Mouse (Mus musculus) monocyte, adult 2 months (primary cell): Measurements from ENCODE around the gene Cox20.
"Not testable (repeated sequence)": the region's sequence is repeated elsewhere in the genome, so short reads cannot be mapped to it uniquely, and the experiment has no call there.

ENCODE experiments used
- DNase-seq, 2 experiments: peaks; one replicate each; pipeline ENCODE4 v3.0.0; 2022; ENCODE audit warnings: low spot score in 2 of 2, low read depth in 1 of 2

The Cox20 gene

GRCm38 (mm10) chr1:178318389-178319184 is at the start of gene Cox20:
Cox20 (plus strand) TSS chr1:178319130.
- peak; percentile 90 to 94 for DNase-seq

- no peak for DNase-seq
Observed at GRCm38 (mm10) chr1:178270635-178271034, 48.3 kb upstream of the Cox20 start.

- no peak for DNase-seq
Observed at GRCm38 (mm10) chr1:178275174-178275730, 43.7 kb upstream of the Cox20 start.

GRCm38 (mm10) chr1:178275738-178276053 is 43.2 kb upstream of the Cox20 start:
- no peak for DNase-seq

- no peak for DNase-seq
Observed at GRCm38 (mm10) chr1:178276054-178276911, 42.6 kb upstream of the Cox20 start.

- not testable (repeated sequence) for DNase-seq
Observed at GRCm38 (mm10) chr1:178283314-178283713, 35.6 kb upstream of the Cox20 start.

GRCm38 (mm10) chr1:178283946-178284720 is 34.8 kb upstream of the Cox20 start:
- no peak for DNase-seq

GRCm38 (mm10) chr1:178287601-178288176 is 31.2 kb upstream of the Cox20 start:
- DNase-seq: no peak

- DNase-seq: no peak
Observed at GRCm38 (mm10) chr1:178291716-178292115, 27.2 kb upstream of the Cox20 start.

GRCm38 (mm10) chr1:178294051-178294450 is 24.9 kb upstream of the Cox20 start:
- DNase-seq: no peak

- DNase-seq: not testable (repeated sequence)
Observed at GRCm38 (mm10) chr1:178301261-178301660, 17.7 kb upstream of the Cox20 start.

GRCm38 (mm10) chr1:178303425-178303824 is 15.5 kb upstream of the Cox20 start:
- DNase-seq: peak; percentile 34 to 66

- DNase-seq: no peak
Observed at GRCm38 (mm10) chr1:178309487-178309886, 9.4 kb upstream of the Cox20 start.

- DNase-seq: no peak
Observed at GRCm38 (mm10) chr1:178310128-178310527, 8.8 kb upstream of the Cox20 start.

GRCm38 (mm10) chr1:178313039-178313597 is 5.8 kb upstream of the Cox20 start:
- no peak for DNase-seq

GRCm38 (mm10) chr1:178314236-178314635 is 4.7 kb upstream of the Cox20 start:
- DNase-seq: no peak

- no peak for DNase-seq
Observed at GRCm38 (mm10) chr1:178317275-178318001, 1.5 kb upstream of the Cox20 start.

GRCm38 (mm10) chr1:178318002-178318388 is 935 bp upstream of the Cox20 start:
- DNase-seq: peak in 1 of 2 experiments; percentile 67

- peak in 1 of 2 experiments; percentile 13 for DNase-seq
Observed at GRCm38 (mm10) chr1:178319295-178320037, 536 bp downstream of the Cox20 start.
